Comparison of ENCODE assay signal across 7 mouse cellular contexts in the genomic region with DNA sequence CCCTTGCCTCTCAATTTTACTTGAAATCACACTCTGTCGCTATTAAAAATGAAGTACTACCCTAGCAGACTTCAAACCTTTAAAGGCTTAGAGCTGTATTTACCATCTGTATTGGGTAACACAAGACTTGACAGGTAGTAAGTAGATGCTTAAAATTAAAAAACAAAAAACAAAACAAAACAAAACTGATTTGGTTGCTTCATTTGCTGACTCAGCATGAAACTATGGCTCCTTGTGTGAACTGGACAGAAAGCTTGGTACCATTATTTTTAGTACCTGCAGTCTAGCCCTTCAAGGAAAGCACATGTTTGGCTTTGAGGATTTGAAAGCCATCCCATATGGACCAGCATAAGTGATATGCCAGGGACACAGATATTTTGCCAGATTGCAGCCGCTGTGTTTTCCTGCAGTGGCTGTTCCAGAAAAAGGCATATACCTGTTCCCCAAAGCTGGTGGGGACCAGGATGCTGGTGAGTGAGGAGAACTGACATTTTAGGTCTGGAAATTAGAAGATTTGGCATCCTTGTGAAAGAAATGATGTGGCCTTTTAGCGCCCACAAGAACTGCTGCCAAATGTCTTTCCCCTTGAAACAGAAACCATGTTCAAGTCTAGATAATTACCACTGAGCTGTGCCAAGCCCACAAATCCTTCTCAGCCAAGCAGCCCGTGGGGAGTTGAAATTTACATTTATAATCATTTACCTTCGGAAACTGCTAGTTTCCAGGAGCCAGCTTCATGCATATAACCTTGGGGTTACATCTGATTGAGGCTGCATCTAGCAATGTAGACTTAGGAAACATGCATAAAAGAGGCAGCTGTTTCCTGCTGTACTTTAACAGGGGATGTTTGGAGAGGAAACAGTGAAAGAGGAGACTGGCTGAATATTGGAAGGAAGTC.
DNase-seq lines count a peak whose midpoint lies in the region; ATAC-seq and TF ChIP-seq lines count a peak whose summit lies in the region.

No protein-coding gene starts in this region.

- H3K79me2 ChIP-seq in myocyte (ENCODE audit: control insufficient read depth, insufficient read depth): no peaks in the 10 kb centered on the region

- no peak for ATAC-seq in limb, embryonic 12.5 days (ENCODE audit: insufficient number of reproducible peaks, insufficient read depth, low FRiP score, low TSS enrichment, low read depth)

- no peaks in the 10 kb centered on the region for H3K36me3 ChIP-seq in limb, embryonic 12.5 days
- H3K36me3 ChIP-seq in limb, embryonic 10.5 days: no peaks in the 10 kb centered on the region
- H3K36me3 ChIP-seq in myocyte (ENCODE audit: control insufficient read depth, insufficient read depth): no peaks in the 10 kb centered on the region

- no peak overlapping the region for H3K4me2 ChIP-seq in limb, embryonic 12.5 days
- peak overlapping the region; percentile 30 for H3K4me2 ChIP-seq in myocyte (ENCODE audit: low read depth)

- no peak overlapping the region for H3K4me3 ChIP-seq in limb, embryonic 12.5 days (replicated peaks)
- no peak overlapping the region for H3K4me3 ChIP-seq in limb, embryonic 10.5 days
- no peak overlapping the region for H3K4me3 ChIP-seq in myocyte

- H3K4me1 ChIP-seq in limb, embryonic 12.5 days (replicated peaks): 0 out of 2 replicates have a peak, but pooled peaks cover 7% of the 10 kb centered on the region
- H3K4me1 ChIP-seq in limb, embryonic 10.5 days: peaks cover 4% of the 10 kb centered on the region; the same call in 1 of the 2 replicates

- 60% methylated on average over 5 of the region's 5 CpGs for WGBS in limb, embryonic 12.5 days
- WGBS in limb, embryonic 10.5 days: 80% methylated on average over 5 of the region's 5 CpGs

- no peaks in the 10 kb centered on the region for H3K9me3 ChIP-seq in limb, embryonic 12.5 days
- no peaks in the 10 kb centered on the region for H3K9me3 ChIP-seq in limb, embryonic 10.5 days (replicated peaks)

- H3ac ChIP-seq in myocyte (ENCODE audit: control insufficient read depth, insufficient read length): no peak overlapping the region

- 0 out of 2 replicates have a peak overlapping the region, but pooled peaks have one; percentile 23 for H3K27ac ChIP-seq in limb, embryonic 12.5 days
- H3K27ac ChIP-seq in limb, embryonic 10.5 days: no peak overlapping the region

- H3K27me3 ChIP-seq in limb, embryonic 12.5 days: no peaks in the 10 kb centered on the region
- H3K27me3 ChIP-seq in limb, embryonic 10.5 days (ENCODE audit: low read depth, poor library complexity, severe bottlenecking): no peaks in the 10 kb centered on the region
- H3K27me3 ChIP-seq in myocyte (ENCODE audit: control insufficient read depth, insufficient read depth, insufficient read length): no peaks in the 10 kb centered on the region

- H3K9ac ChIP-seq in limb, embryonic 12.5 days (replicated peaks): no peak overlapping the region

- no peak for DNase-seq in limb, embryonic 10.5 days (ENCODE audit: low spot score)
- peak; percentile 36 to 58 for DNase-seq in heart, adult 9 months (ENCODE audit: low spot score in 2 of 2)
- DNase-seq in kidney, postnatal 14 days: peak; percentile 28
- no peak for DNase-seq in lung, postnatal 36 days
- no peak for DNase-seq in T-cell, adult 2 months (ENCODE audit: low spot score)

- TF ChIP-seq POLR2A in myocyte (IDR thresholded peaks at IDR 0.05; ENCODE audit: insufficient read length, low read depth): no peak

TF ChIP-seq in myocyte, 11 proteins besides CTCF, POLR2A, EP300 and RAD21:
- TF ChIP-seq MYOG (IDR thresholded peaks at IDR 0.05; ENCODE audit: control insufficient read depth in 1 of 3, insufficient read depth in 1 of 3, insufficient read length in 2 of 3, low read depth in 2 of 3) (no peak), SRF (IDR thresholded peaks at IDR 0.05; ENCODE audit: control insufficient read depth, insufficient read length, low read depth) (no peak), MYOD1 (IDR thresholded peaks at IDR 0.05; ENCODE audit: control insufficient read depth in 1 of 3, insufficient read length in 2 of 3, low read depth in 2 of 3) (no peak)

Comparison
In these comparisons a context has a peak if more than half of its experiments do, and no peak if none do; other contexts are left out.
1. DNase-seq: peak in heart, adult 9 months (2 of 2) and kidney, postnatal 14 days (single experiment); none in limb, embryonic 10.5 days (single experiment), lung, postnatal 36 days (single experiment) and T-cell, adult 2 months (single experiment).